Mouse (Mus musculus): ENCODE data around the gene Rasgef1c. TPM values are rescaled to one million over a fixed set of nuclear protein-coding genes. Genes with fewer than 3 reads are reported as not detected.

Rasgef1c gene
- polyA plus RNA-seq, 1 experiment from 2014 or later: 0.18 TPM

GRCm38 (mm10) chr11:49926183-49926582 lies 24.5 kb downstream of the Rasgef1c start:
- Histone ChIP-seq H3K4me3 (no peak overlapping the region), H3K27ac (ENCODE audit: poor library complexity, severe bottlenecking) (no peak overlapping the region), H3K27me3 (replicated peaks) (peaks cover 56% of the 10 kb centered on the region), H3K9ac (no peak overlapping the region), H3K4me2 (no peak overlapping the region), H3K9me3 (replicated peaks) (no peaks in the 10 kb centered on the region), H3K4me1 (replicated peaks) (peaks cover 10% of the 10 kb centered on the region), H3K36me3 (no peaks in the 10 kb centered on the region)
- WGBS: 70% methylated on average over 7 of the region's 7 CpGs
- ATAC-seq (ENCODE audit: insufficient number of reproducible peaks, low FRiP score): no peak

- Histone ChIP-seq H3K4me1 (replicated peaks) (peaks cover 20% of the 10 kb centered on the region), H3K9me3 (replicated peaks) (no peaks in the 10 kb centered on the region), H3K27me3 (replicated peaks) (peaks cover 47% of the 10 kb centered on the region), H3K27ac (ENCODE audit: poor library complexity, severe bottlenecking) (no peak overlapping the region), H3K36me3 (no peaks in the 10 kb centered on the region), H3K9ac (no peak overlapping the region), H3K4me2 (no peak overlapping the region), H3K4me3 (no peak overlapping the region)
- WGBS: 30% methylated on average over 4 of the region's 4 CpGs
- no peak for ATAC-seq (ENCODE audit: insufficient number of reproducible peaks, low FRiP score)
Measured at GRCm38 (mm10) chr11:49927169-49927568, 25.5 kb downstream of the Rasgef1c start.

GRCm38 (mm10) chr11:49927670-49928069 lies 26.0 kb downstream of the Rasgef1c start:
- H3K9ac ChIP-seq: no peak overlapping the region
- no peak overlapping the region for H3K4me3 ChIP-seq
- H3K36me3 ChIP-seq: no peaks in the 10 kb centered on the region
- H3K27ac ChIP-seq (ENCODE audit: poor library complexity, severe bottlenecking): no peak overlapping the region
- peaks cover 44% of the 10 kb centered on the region for H3K27me3 ChIP-seq (replicated peaks)
- ATAC-seq (ENCODE audit: insufficient number of reproducible peaks, low FRiP score): no peak
- H3K4me2 ChIP-seq: no peak overlapping the region
- H3K9me3 ChIP-seq (replicated peaks): no peaks in the 10 kb centered on the region
- peaks cover 23% of the 10 kb centered on the region for H3K4me1 ChIP-seq (replicated peaks)
- 70% methylated on average over 6 of the region's 6 CpGs for WGBS

- Histone ChIP-seq H3K27ac (ENCODE audit: poor library complexity, severe bottlenecking) (no peak overlapping the region), H3K4me1 (replicated peaks) (peaks cover 23% of the 10 kb centered on the region), H3K4me2 (no peak overlapping the region), H3K9ac (no peak overlapping the region), H3K27me3 (replicated peaks) (peaks cover 53% of the 10 kb centered on the region), H3K9me3 (replicated peaks) (no peaks in the 10 kb centered on the region), H3K4me3 (no peak overlapping the region), H3K36me3 (no peaks in the 10 kb centered on the region)
- WGBS: 47% methylated on average over 5 of the region's 5 CpGs
- ATAC-seq (ENCODE audit: insufficient number of reproducible peaks, low FRiP score): no peak
Measured at GRCm38 (mm10) chr11:49931037-49931625, 29.5 kb downstream of the Rasgef1c start.

- H3K4me3 ChIP-seq: no peak overlapping the region
- H3K36me3 ChIP-seq: no peaks in the 10 kb centered on the region
- WGBS: 12% methylated on average over 7 of the region's 7 CpGs
- H3K27me3 ChIP-seq (replicated peaks): peaks cover 46% of the 10 kb centered on the region
- no peaks in the 10 kb centered on the region for H3K9me3 ChIP-seq (replicated peaks)
- peaks cover 27% of the 10 kb centered on the region for H3K4me1 ChIP-seq (replicated peaks)
- 0 out of 2 replicates have a peak, but pooled peaks have one; percentile 42 for ATAC-seq (ENCODE audit: insufficient number of reproducible peaks, low FRiP score)
- H3K27ac ChIP-seq (ENCODE audit: poor library complexity, severe bottlenecking): no peak overlapping the region
- H3K4me2 ChIP-seq: no peak overlapping the region
- no peak overlapping the region for H3K9ac ChIP-seq
Measured at GRCm38 (mm10) chr11:49931853-49932252, 30.2 kb downstream of the Rasgef1c start.

GRCm38 (mm10) chr11:49933811-49934210 lies 32.2 kb downstream of the Rasgef1c start:
- Histone ChIP-seq H3K4me1 (replicated peaks) (peaks cover 23% of the 10 kb centered on the region), H3K27me3 (replicated peaks) (peaks cover 38% of the 10 kb centered on the region), H3K4me2 (no peak overlapping the region), H3K9ac (no peak overlapping the region), H3K4me3 (no peak overlapping the region), H3K36me3 (no peaks in the 10 kb centered on the region), H3K9me3 (replicated peaks) (no peaks in the 10 kb centered on the region; the same call in 1 of the 2 replicates), H3K27ac (ENCODE audit: poor library complexity, severe bottlenecking) (no peak overlapping the region)
- no peak for ATAC-seq (ENCODE audit: insufficient number of reproducible peaks, low FRiP score)
- WGBS: 75% methylated on average over 1 of the region's 1 CpGs

- Histone ChIP-seq H3K4me2 (no peak overlapping the region), H3K4me1 (replicated peaks) (peaks cover 23% of the 10 kb centered on the region), H3K9ac (no peak overlapping the region), H3K4me3 (no peak overlapping the region), H3K27me3 (replicated peaks) (peaks cover 38% of the 10 kb centered on the region), H3K36me3 (no peaks in the 10 kb centered on the region), H3K27ac (ENCODE audit: poor library complexity, severe bottlenecking) (no peak overlapping the region), H3K9me3 (replicated peaks) (no peaks in the 10 kb centered on the region; the same call in 1 of the 2 replicates)
- no peak for ATAC-seq (ENCODE audit: insufficient number of reproducible peaks, low FRiP score)
- 62% methylated on average over 10 of the region's 10 CpGs for WGBS
Measured at GRCm38 (mm10) chr11:49934322-49934721, 32.7 kb downstream of the Rasgef1c start.

- Histone ChIP-seq H3K4me3 (no peak overlapping the region), H3K27me3 (replicated peaks) (peaks cover 27% of the 10 kb centered on the region), H3K27ac (ENCODE audit: poor library complexity, severe bottlenecking) (no peak overlapping the region), H3K4me1 (replicated peaks) (peaks cover 17% of the 10 kb centered on the region), H3K9ac (no peak overlapping the region), H3K36me3 (no peaks in the 10 kb centered on the region), H3K4me2 (no peak overlapping the region), H3K9me3 (replicated peaks) (no peaks in the 10 kb centered on the region; the same call in 1 of the 2 replicates)
- no peak for ATAC-seq (ENCODE audit: insufficient number of reproducible peaks, low FRiP score)
- WGBS: 43% methylated on average over 9 of the region's 9 CpGs
Measured at GRCm38 (mm10) chr11:49936458-49936857, 34.8 kb downstream of the Rasgef1c start.

- Histone ChIP-seq H3K9me3 (replicated peaks) (no peaks in the 10 kb centered on the region; the same call in 1 of the 2 replicates), H3K27me3 (replicated peaks) (peaks cover 27% of the 10 kb centered on the region), H3K4me1 (replicated peaks) (0 out of 2 replicates have a peak, but pooled peaks cover 6% of the 10 kb centered on the region), H3K4me3 (no peak overlapping the region), H3K4me2 (no peak overlapping the region), H3K36me3 (no peaks in the 10 kb centered on the region), H3K9ac (no peak overlapping the region), H3K27ac (ENCODE audit: poor library complexity, severe bottlenecking) (no peak overlapping the region)
- WGBS: 85% methylated on average over 6 of the region's 6 CpGs
- no peak for ATAC-seq (ENCODE audit: insufficient number of reproducible peaks, low FRiP score)
Measured at GRCm38 (mm10) chr11:49937779-49938178, 36.1 kb downstream of the Rasgef1c start.

GRCm38 (mm10) chr11:49938258-49939164 lies 36.9 kb downstream of the Rasgef1c start:
- H3K27me3 ChIP-seq (replicated peaks): peaks cover 27% of the 10 kb centered on the region
- H3K4me3 ChIP-seq: no peak overlapping the region
- WGBS: 83% methylated on average over 4 of the region's 4 CpGs
- 0 out of 2 replicates have a peak, but pooled peaks cover 6% of the 10 kb centered on the region for H3K4me1 ChIP-seq (replicated peaks)
- H3K4me2 ChIP-seq: no peak overlapping the region
- no peak for ATAC-seq (ENCODE audit: insufficient number of reproducible peaks, low FRiP score)
- H3K9ac ChIP-seq: no peak overlapping the region
- no peak overlapping the region for H3K27ac ChIP-seq (ENCODE audit: poor library complexity, severe bottlenecking)
- no peaks in the 10 kb centered on the region; the same call in 1 of the 2 replicates for H3K9me3 ChIP-seq (replicated peaks)
- no peaks in the 10 kb centered on the region for H3K36me3 ChIP-seq

GRCm38 (mm10) chr11:49942841-49943240 lies 41.2 kb downstream of the Rasgef1c start:
- 52% methylated on average over 4 of the region's 4 CpGs for WGBS
- no peaks in the 10 kb centered on the region for H3K36me3 ChIP-seq
- no peak overlapping the region for H3K4me2 ChIP-seq

More at GRCm38 (mm10) chr11:49942841-49943240, 41.2 kb downstream of the Rasgef1c start:
- Histone ChIP-seq H3K4me1 (replicated peaks) (no peaks in the 10 kb centered on the region), H3K9me3 (replicated peaks) (0 out of 2 replicates have a peak, but pooled peaks cover 3% of the 10 kb centered on the region), H3K9ac (no peak overlapping the region), H3K4me3 (no peak overlapping the region), H3K27ac (ENCODE audit: poor library complexity, severe bottlenecking) (no peak overlapping the region), H3K27me3 (replicated peaks) (peaks cover 18% of the 10 kb centered on the region)
- ATAC-seq (ENCODE audit: insufficient number of reproducible peaks, low FRiP score): no peak
